Mouse (Mus musculus) thymus, adult 2 months (tissue): Measurements from ENCODE around the gene Rab35. TPM values are rescaled to one million over a fixed set of nuclear protein-coding genes. Genes with fewer than 3 reads are reported as not detected.

Experiments used
- DNase-seq: peaks from one replicate; pipeline ENCODE4 v3.0.0; 2021
- H3K27ac ChIP-seq: fragments of 200-500 bp; 2 replicates; pipeline ENCODE4 v1.5.1; 2012; ENCODE audit warnings: low read length, control low read depth; ENCODE audit not compliant: control insufficient read depth, insufficient read depth
- H3K27me3 ChIP-seq: fragments of 200-500 bp; 2 replicates; pipeline ENCODE4 v1.6.1; 2012; ENCODE audit warnings: mild to moderate bottlenecking, low read length, moderate library complexity, mixed read lengths; ENCODE audit not compliant: control insufficient read depth, insufficient read depth
- H3K36me3 ChIP-seq: fragments of 200-500 bp; 2 replicates; pipeline ENCODE4 v1.6.1; 2012; ENCODE audit warnings: mild to moderate bottlenecking, low read length, moderate library complexity; ENCODE audit not compliant: control insufficient read depth, insufficient read depth
- H3K4me1 ChIP-seq: fragments of 200-500 bp; replicated peaks from 2 replicates; pipeline ENCODE4 v1.6.1; 2012; ENCODE audit warnings: low read length; ENCODE audit not compliant: control insufficient read depth, insufficient read depth
- H3K4me3 ChIP-seq: fragments of 200-500 bp; 2 replicates; pipeline ENCODE4 v1.5.1; 2012; ENCODE audit warnings: mild to moderate bottlenecking, low read length, control low read depth, moderate library complexity; ENCODE audit not compliant: control insufficient read depth, insufficient read depth
- CTCF ChIP-seq: fragments of 200-500 bp; IDR thresholded peaks from 2 replicates; pipeline ENCODE4 v1.5.1; 2012; ENCODE audit warnings: mild to moderate bottlenecking, control low read depth, low read length, moderate library complexity, borderline replicate concordance; ENCODE audit not compliant: control insufficient read depth, poor library complexity, insufficient read depth; ENCODE audit errors: extremely low read depth
- POLR2A ChIP-seq: fragments of 200-500 bp; IDR thresholded peaks from 2 replicates; pipeline ENCODE4 v1.6.1; 2012; ENCODE audit warnings: mild to moderate bottlenecking, low read length, control low read depth, moderate library complexity; ENCODE audit not compliant: control insufficient read depth, poor library complexity, insufficient read depth; ENCODE audit errors: extremely low read depth
- WGBS: fragments of 180-500 bp; shearing (Covaris S2); methylation state at CpG from one replicate; pipeline ENCODE4 v1.1.7; 2018; 5-methylcytosine and 5-hydroxymethylcytosine counted together
- polyA plus RNA-seq: library from polyadenylated mRNA; depleted of rRNA; stranded (reverse); fragments of >200 nt; gene quantifications from 2 replicates; pipeline ENCODE4 v1.2.3, GENCODE M21; 2012

Gene Rab35
- polyA plus RNA-seq, 1 experiment, result 129 TPM

- peaks cover 58% of the 10 kb centered on the region for H3K36me3 ChIP-seq
- WGBS, result 92% methylated on average over 11 of the region's 11 CpGs
Measured at GRCm38 (mm10) chr5:115611566-115611965, 20.1 kb upstream of the Rab35 start.

DNA sequence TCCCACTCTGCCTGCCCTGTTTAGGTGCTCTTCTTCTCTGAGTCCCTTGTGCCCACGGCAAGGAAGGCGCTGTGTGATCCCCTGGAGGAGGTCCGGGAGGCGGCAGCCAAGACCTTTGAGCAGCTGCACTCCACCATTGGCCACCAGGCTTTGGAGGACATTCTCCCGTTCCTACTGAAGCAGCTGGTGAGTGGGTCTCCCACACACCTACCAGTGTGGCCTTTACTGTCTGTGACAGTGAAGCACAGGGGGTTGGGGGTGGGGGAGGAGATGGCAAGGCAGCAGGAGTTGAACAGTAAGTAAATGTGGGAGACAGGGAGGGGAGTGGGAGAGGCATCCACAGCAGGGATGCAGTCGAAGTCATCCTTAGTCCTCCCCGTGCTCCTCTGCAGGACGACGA lies 18.4 kb upstream of the Rab35 start:
- no peak for TF ChIP-seq POLR2A
- no peak for TF ChIP-seq CTCF
- WGBS, result 98% methylated on average over 9 of the region's 9 CpGs
- Histone ChIP-seq H3K36me3 (peaks cover 54% of the 10 kb centered on the region), H3K4me3 (no peak overlapping the region), H3K27ac (no peak overlapping the region), H3K27me3 (no peaks in the 10 kb centered on the region), H3K4me1 (no peaks in the 10 kb centered on the region)
- DNase-seq, result no peak

More at GRCm38 (mm10) chr5:115611566-115611965, 20.1 kb upstream of the Rab35 start:
- no peak for DNase-seq
- Histone ChIP-seq H3K27me3 (no peaks in the 10 kb centered on the region), H3K4me1 (no peaks in the 10 kb centered on the region), H3K27ac (no peak overlapping the region), H3K4me3 (no peak overlapping the region)
- TF ChIP-seq CTCF (no peak), POLR2A (no peak)

- no peaks in the 10 kb centered on the region for H3K4me1 ChIP-seq
- WGBS, result 91% methylated on average over 7 of the region's 7 CpGs
- peak; percentile 58 for DNase-seq
- TF ChIP-seq CTCF (peak; percentile 81), POLR2A (no peak)
- peaks cover 43% of the 10 kb centered on the region for H3K36me3 ChIP-seq
- H3K4me3 ChIP-seq, result no peak overlapping the region
- H3K27ac ChIP-seq, result no peak overlapping the region
- no peaks in the 10 kb centered on the region for H3K27me3 ChIP-seq
Measured at GRCm38 (mm10) chr5:115614948-115615347, 16.8 kb upstream of the Rab35 start.

- Histone ChIP-seq H3K27ac (no peak overlapping the region), H3K4me1 (no peaks in the 10 kb centered on the region), H3K27me3 (no peaks in the 10 kb centered on the region), H3K36me3 (peaks cover 16% of the 10 kb centered on the region), H3K4me3 (no peak overlapping the region)
- TF ChIP-seq POLR2A, result no peak
- TF ChIP-seq CTCF, result no peak
- 97% methylated on average over 15 of the region's 15 CpGs for WGBS
- no peak for DNase-seq
Measured at GRCm38 (mm10) chr5:115619690-115620089, 12.0 kb upstream of the Rab35 start.

GRCm38 (mm10) chr5:115622686-115623085 lies 9.0 kb upstream of the Rab35 start:
- H3K36me3 ChIP-seq, result peaks cover 5% of the 10 kb centered on the region; the same call in 1 of the 2 replicates
- H3K27ac ChIP-seq, result no peak overlapping the region
- 91% methylated on average over 7 of the region's 7 CpGs for WGBS
- TF ChIP-seq CTCF (no peak), POLR2A (no peak)
- DNase-seq, result no peak
- no peak overlapping the region for H3K4me3 ChIP-seq
- no peaks in the 10 kb centered on the region for H3K4me1 ChIP-seq
- no peaks in the 10 kb centered on the region for H3K27me3 ChIP-seq

DNA sequence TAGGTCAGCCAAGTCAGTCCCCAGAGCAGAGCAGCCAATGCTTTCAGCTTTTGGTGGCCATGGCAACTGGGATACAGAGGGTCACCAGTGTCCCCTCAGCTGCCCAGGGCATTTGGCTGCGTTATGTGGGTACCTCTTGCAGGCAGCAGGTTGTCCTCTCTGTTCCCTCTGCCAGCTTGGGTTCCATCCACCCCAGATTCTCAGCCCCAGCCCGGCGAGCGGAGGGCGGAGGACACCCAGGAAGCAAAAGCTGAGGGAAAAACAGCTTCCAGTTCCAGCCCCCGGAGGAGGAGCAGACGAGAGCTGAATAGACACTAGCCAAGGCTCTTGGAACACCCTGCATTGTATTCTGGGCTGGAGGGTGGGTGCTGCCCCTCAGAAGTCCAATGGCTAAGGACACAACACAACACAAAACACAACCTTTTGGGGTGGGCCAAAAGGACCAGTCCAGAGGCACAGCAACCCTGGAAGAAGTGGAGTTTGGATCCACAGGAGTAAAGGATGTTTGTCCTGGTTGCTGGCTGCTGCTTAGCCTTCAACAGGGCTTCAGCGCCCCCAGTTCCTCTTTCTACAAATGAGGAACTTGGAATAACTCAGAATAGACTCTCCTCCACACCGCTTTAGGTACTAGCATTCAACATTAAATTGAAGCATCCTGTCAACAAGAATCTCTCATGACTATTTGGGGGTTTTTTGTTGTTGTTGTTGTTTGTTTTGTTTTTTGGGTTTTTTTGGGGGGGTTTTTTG lies 7.8 kb upstream of the Rab35 start:
- Histone ChIP-seq H3K27ac (no peak overlapping the region), H3K4me3 (no peak overlapping the region), H3K36me3 (peaks cover 5% of the 10 kb centered on the region; the same call in 1 of the 2 replicates), H3K27me3 (no peaks in the 10 kb centered on the region), H3K4me1 (no peaks in the 10 kb centered on the region)
- 52% methylated on average over 9 of the region's 9 CpGs for WGBS
- DNase-seq, result no peak
- no peak for TF ChIP-seq CTCF
- no peak for TF ChIP-seq POLR2A
